ENCODE assay signal across 23 mouse cellular contexts in the genomic region with DNA sequence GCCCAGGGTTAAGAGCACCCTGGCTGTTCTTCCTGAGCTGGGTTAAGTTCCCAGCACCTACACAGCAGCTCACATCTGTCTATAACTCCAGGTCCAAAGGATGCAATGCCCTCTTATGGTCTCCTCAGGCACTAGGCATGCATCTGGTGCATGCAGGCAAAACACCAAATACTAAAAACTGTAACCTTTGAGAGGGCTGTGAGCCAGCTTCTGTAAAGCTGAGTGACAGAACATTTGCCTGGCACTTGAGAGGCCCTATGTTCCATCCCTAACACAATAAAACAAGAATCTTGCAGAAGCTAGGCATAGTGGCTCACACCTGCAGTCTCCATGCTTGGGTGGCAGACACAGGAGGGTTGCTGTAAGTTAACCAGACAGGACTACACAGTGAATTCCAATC. TPM values are rescaled to one million over a fixed set of nuclear protein-coding genes. Genes with fewer than 3 reads are reported as not detected.
DNase-seq lines count a peak whose midpoint lies in the region; TF ChIP-seq lines count a peak whose summit lies in the region.
"Had no signal": no experiment of that assay in that cellular context is flagged by ENCODE, and none has a peak within 500 bp of the region (broad histone marks: within the 10 kb centered on the region; RNA-seq: fewer than 3 reads in every experiment).

No protein-coding gene starts in this region.

- TF ChIP-seq RAD21 in MEL (IDR thresholded peaks at IDR 0.05; ENCODE audit: low read depth, low read length) = no peak

- peak overlapping the region; percentile 81 for H3K27ac ChIP-seq in gastrocnemius, adult 2 months
- peak overlapping the region; percentile 8; the same call in 1 of the 2 replicates for H3K27ac ChIP-seq in layer of hippocampus, adult 2 months
- H3K27ac ChIP-seq in MEL (ENCODE audit: control insufficient read depth, low read depth, low read length) = no peak overlapping the region; the same call in 1 of the 2 replicates
- H3K27ac ChIP-seq: embryonic facial prominence, embryonic 10.5 days; embryonic facial prominence, embryonic 12.5 days; forebrain, embryonic 13.5 days; forebrain, embryonic 15.5 days had no signal

- TF ChIP-seq CTCF in gastrocnemius, adult 2 months (IDR thresholded peaks at IDR 0.05) = no peak
- TF ChIP-seq CTCF in layer of hippocampus, adult 2 months (conservative IDR thresholded peaks at IDR 0.05) = no peak
- no peak for TF ChIP-seq CTCF in MEL (IDR thresholded peaks at IDR 0.05 in 2 of 3, conservative IDR thresholded peaks at IDR 0.05 in 1 of 3; ENCODE audit: control insufficient read depth in 1 of 3, insufficient read depth in 1 of 3, low read depth in 2 of 3, low read length in 3 of 3, poor library complexity in 1 of 3, severe bottlenecking in 1 of 3)

- intact Hi-C loops in gastrocnemius, adult 2 months (cut with DNase I) = no loop called here

- H3K4me1 ChIP-seq in MEL (ENCODE audit: control insufficient read depth in 1 of 2, insufficient read depth in 2 of 2, low read length in 2 of 2) = peaks cover 19 to 22% of the 10 kb centered on the region in 2 experiments; a peak in 3 of 4 replicates

- no peaks in the 10 kb centered on the region for H3K27me3 ChIP-seq in MEL (ENCODE audit: control insufficient read depth in 1 of 2, insufficient read depth in 2 of 2, low read length in 2 of 2)
- H3K27me3 ChIP-seq: CH12.LX; embryonic facial prominence, embryonic 12.5 days; forebrain, embryonic 13.5 days; forebrain, embryonic 15.5 days had no signal

- H3K79me2 ChIP-seq in MEL (ENCODE audit: control insufficient read depth, insufficient read depth, low read length, poor library complexity) = peaks cover 65% of the 10 kb centered on the region

- H3K9ac ChIP-seq in MEL (ENCODE audit: control insufficient read depth, low read depth, low read length, poor library complexity, severe bottlenecking) = no peak overlapping the region
- H3K9ac ChIP-seq: embryonic facial prominence, embryonic 12.5 days; forebrain, embryonic 13.5 days; forebrain, embryonic 15.5 days; forebrain, postnatal 0 days had no signal

- H3K36me3 ChIP-seq in MEL (ENCODE audit: control insufficient read depth in 1 of 2, insufficient read depth in 2 of 2, low read length in 2 of 2) = peaks cover 0 to 50% of the 10 kb centered on the region in 2 experiments; a peak in 2 of 4 replicates
- H3K36me3 ChIP-seq: embryonic facial prominence, embryonic 12.5 days; forebrain, embryonic 15.5 days had no signal

- no peak for DNase-seq in gastrocnemius, adult 2 months
- DNase-seq in gastrocnemius, postnatal 10 days = no peak
- no peak for DNase-seq in layer of hippocampus, adult 2 months (ENCODE audit: low spot score in 2 of 2)
- DNase-seq in layer of hippocampus, adult 9-10 months (ENCODE audit: low spot score) = no peak
- peak; percentile 17 for DNase-seq in MEL (ENCODE audit: low read depth, low spot score)
- peak; percentile 19 for DNase-seq in naive thymus-derived CD4-positive, alpha-beta T cell, adult 2 months (ENCODE audit: low read depth)
- no peak for DNase-seq in cerebellum, adult 8-10 months
- DNase-seq: adrenal gland, postnatal 10 days; adrenal gland, postnatal 25 days; B cell, adult 2 months; cerebellum, adult 11 months; cerebellum, adult 18-20 months; cerebellum, adult 9-10 months; cerebellum, postnatal 10 days; cerebellum, postnatal 25 days; forebrain, postnatal 0 days had no signal

- TF ChIP-seq POLR2A in MEL (IDR thresholded peaks at IDR 0.05; ENCODE audit: control insufficient read depth in 1 of 2, insufficient read depth in 1 of 2, low read depth in 1 of 2, low read length in 2 of 2, poor library complexity in 1 of 2) = no peak

- no peak overlapping the region for H3K4me3 ChIP-seq in gastrocnemius, adult 2 months
- no peak overlapping the region for H3K4me3 ChIP-seq in layer of hippocampus, adult 2 months
- no peak overlapping the region for H3K4me3 ChIP-seq in MEL (ENCODE audit: control insufficient read depth in 1 of 2, insufficient read depth in 1 of 2, low read depth in 2 of 2, low read length in 2 of 2)
- H3K4me3 ChIP-seq: embryonic facial prominence, embryonic 10.5 days; embryonic facial prominence, embryonic 12.5 days; forebrain, embryonic 13.5 days; forebrain, embryonic 15.5 days had no signal

- TF ChIP-seq EP300 in MEL (IDR thresholded peaks at IDR 0.05; ENCODE audit: low read depth in 1 of 2, low read length in 2 of 2) = no peak

- H3K9me3 ChIP-seq in MEL (replicated peaks; ENCODE audit: insufficient read depth, low read length) = no peaks in the 10 kb centered on the region
- H3K9me3 ChIP-seq: embryonic facial prominence, embryonic 10.5 days; embryonic facial prominence, embryonic 12.5 days; forebrain, embryonic 13.5 days; forebrain, embryonic 15.5 days; G1E had no signal

TF ChIP-seq in MEL, 35 proteins besides CTCF, POLR2A, EP300 and RAD21:
- TF ChIP-seq KAT2A (conservative IDR thresholded peaks at IDR 0.05; ENCODE audit: low read depth, low read length) = no peak
- TF ChIP-seq SIN3A (IDR thresholded peaks at IDR 0.05; ENCODE audit: low read length) = no peak
- no peak for TF ChIP-seq POLR2AphosphoS5 (IDR thresholded peaks at IDR 0.05; ENCODE audit: borderline replicate concordance, low read depth, low read length)
- no peak for TF ChIP-seq E2F4 (IDR thresholded peaks at IDR 0.05; ENCODE audit: borderline replicate concordance, low read depth, low read length)
- no peak for TF ChIP-seq MEF2A (IDR thresholded peaks at IDR 0.05; ENCODE audit: extremely low read depth, insufficient replicate concordance, low read depth, low read length, poor library complexity, severe bottlenecking)
- no peak for TF ChIP-seq ZNF384 (IDR thresholded peaks at IDR 0.05; ENCODE audit: low read depth, low read length)
- TF ChIP-seq NELFE (IDR thresholded peaks at IDR 0.05; ENCODE audit: low read depth, low read length) = no peak
- no peak for TF ChIP-seq USF1 (IDR thresholded peaks at IDR 0.05; ENCODE audit: low read depth, low read length)
- TF ChIP-seq ELF1 (IDR thresholded peaks at IDR 0.05; ENCODE audit: low read depth, low read length) = no peak
- TF ChIP-seq JUND (IDR thresholded peaks at IDR 0.05; ENCODE audit: low read depth, low read length) = no peak
- no peak for TF ChIP-seq TBP (IDR thresholded peaks at IDR 0.05; ENCODE audit: low read depth, low read length)
- TF ChIP-seq TAL1 (IDR thresholded peaks at IDR 0.05; ENCODE audit: low read length) = no peak
- TF ChIP-seq MXI1 (IDR thresholded peaks at IDR 0.05; ENCODE audit: low read depth, low read length) = no peak
- TF ChIP-seq MAX (IDR thresholded peaks at IDR 0.05; ENCODE audit: low read length) = no peak
- no peak for TF ChIP-seq ZKSCAN1 (IDR thresholded peaks at IDR 0.05; ENCODE audit: low read depth, low read length)
- TF ChIP-seq MAFK (IDR thresholded peaks at IDR 0.05; ENCODE audit: borderline replicate concordance, low read depth, low read length) = no peak
- no peak for TF ChIP-seq GATA1 (IDR thresholded peaks at IDR 0.05; ENCODE audit: low read depth, low read length)

RNA-seq across cellular contexts. Expression of a gene that starts 3.9 kb away (rescaled TPM):
- 1 to 10 TPM; 4.9 to 5.3 TPM for total RNA-seq in gastrocnemius, adult 2 months (2021)
- total RNA-seq in gastrocnemius, postnatal 10 days (2021) = 1 to 10 TPM; 4.1 to 6.7 TPM
- total RNA-seq in layer of hippocampus, adult 2 months (2021) = 1 to 10 TPM; 2.5 to 3.2 TPM
- 0.20 and 0.23 TPM in 2 replicates for total RNA-seq in MEL (2012; rRNA removed)
- polyA plus RNA-seq in MEL (2012; ENCODE audit: insufficient read depth in 1 of 2, insufficient read length in 2 of 2, low read depth in 1 of 2, low replicate concordance in 2 of 2, missing spikeins in 1 of 2) = under 1 TPM in 1 of 2 experiments, not detected in 1; 0.52 TPM
- polyA plus RNA-seq: CD4-positive, CD25-positive, alpha-beta regulatory T cell, adult 4 months had no signal

RNA-seq across cellular contexts. Expression of a gene that starts 4.1 kb away (rescaled TPM):
- 10 to 100 TPM in 1 of 2 experiments, 1 to 10 TPM in 1; 9.6 to 14.9 TPM for total RNA-seq in gastrocnemius, adult 2 months (2021)
- 10 to 100 TPM; 14.5 to 17.1 TPM for total RNA-seq in gastrocnemius, postnatal 10 days (2021)
- total RNA-seq in layer of hippocampus, adult 2 months (2021) = 10 to 100 TPM; 31.8 to 35.8 TPM
- total RNA-seq in MEL (2012; rRNA removed) = 8.3 and 8.9 TPM in 2 replicates
- 10 to 100 TPM in 1 of 2 experiments, not detected in 1; 12.2 TPM for polyA plus RNA-seq in MEL (2012; ENCODE audit: insufficient read depth in 1 of 2, insufficient read length in 2 of 2, low read depth in 1 of 2, low replicate concordance in 2 of 2, missing spikeins in 1 of 2)

Comparison
In these comparisons a context has a peak if more than half of its experiments do, and no peak if none do; other contexts are left out.
1. DNase-seq: peak in MEL (single experiment) and naive thymus-derived CD4-positive, alpha-beta T cell, adult 2 months (single experiment); none in gastrocnemius, adult 2 months (single experiment), gastrocnemius, postnatal 10 days (single experiment), layer of hippocampus, adult 2 months (0 of 2), layer of hippocampus, adult 9-10 months (single experiment) and cerebellum, adult 8-10 months (single experiment).